Mouse (Mus musculus) MEL (cell line): ENCODE results near the gene Khdc1a.
"Not testable (repeated sequence)": the region's sequence is repeated elsewhere in the genome, so short reads cannot be mapped to it uniquely, and the experiment has no call there.

Source experiments
- CHD2 ChIP-seq: IDR thresholded peaks from 2 replicates; pipeline ENCODE4 v1.6.1; 2011; ENCODE audit warnings: low read length, improper control_type of control experiment
- CTCF ChIP-seq, 3 experiments: IDR thresholded peaks in 2 of 3; conservative IDR thresholded peaks in 1 of 3; 2 replicates each; pipeline ENCODE4 v1.5.1; 2011 to 2012; ENCODE audit warnings: low read length in 3 of 3, low read depth in 2 of 3, mild to moderate bottlenecking in 2 of 3, improper control_type of control experiment in 1 of 3, inconsistent platforms in 1 of 3, mixed read lengths in 1 of 3, moderate library complexity in 1 of 3; ENCODE audit not compliant: control insufficient read depth in 1 of 3, insufficient read depth in 1 of 3, poor library complexity in 1 of 3, severe bottlenecking in 1 of 3
- POLR2A ChIP-seq, 2 experiments: IDR thresholded peaks; 2 replicates each; pipeline ENCODE4 v1.6.1; 2011 to 2012; ENCODE audit warnings: low read length in 2 of 2, mild to moderate bottlenecking in 2 of 2, control low read depth in 1 of 2, improper control_type of control experiment in 1 of 2, low read depth in 1 of 2, moderate library complexity in 1 of 2; ENCODE audit not compliant: control insufficient read depth in 1 of 2, insufficient read depth in 1 of 2, poor library complexity in 1 of 2

GRCm38 (mm10) chr1:21331161-21331560 lies 18.3 kb upstream of the Khdc1a start:
- TF ChIP-seq CHD2; CTCF (IDR thresholded peaks at IDR 0.05 in 2 of 3, conservative IDR thresholded peaks at IDR 0.05 in 1 of 3; ENCODE audit: control insufficient read depth in 1 of 3, insufficient read depth in 1 of 3, low read depth in 2 of 3, low read length in 3 of 3, poor library complexity in 1 of 3, severe bottlenecking in 1 of 3); POLR2A (IDR thresholded peaks at IDR 0.05; ENCODE audit: control insufficient read depth in 1 of 2, insufficient read depth in 1 of 2, low read depth in 1 of 2, low read length in 2 of 2, poor library complexity in 1 of 2): not testable (repeated sequence)
